Mouse (Mus musculus) bone marrow, adult 2 months (tissue): ENCODE results near the gene Ttc30a2.

Experiments used
- CTCF ChIP-seq: fragments of 200-500 bp; IDR thresholded peaks from 2 replicates; pipeline ENCODE4 v1.5.1; 2011; ENCODE audit warnings: low read length, control low read depth; ENCODE audit not compliant: control insufficient read depth, insufficient read depth
- POLR2A ChIP-seq: fragments of 200-500 bp; IDR thresholded peaks from 2 replicates; pipeline ENCODE4 v1.6.1; 2011; ENCODE audit warnings: low read depth, mild to moderate bottlenecking, control low read depth, low read length, borderline replicate concordance; ENCODE audit not compliant: control insufficient read depth

- TF ChIP-seq POLR2A: no peak
- TF ChIP-seq CTCF: no peak
These were observed 13.9 kb downstream of the Ttc30a2 start for GRCm38 (mm10) chr2:75964051-75964450.
